Mouse (Mus musculus): Measurements from ENCODE around the gene Mxi1. TPM values are rescaled to one million over a fixed set of nuclear protein-coding genes. Genes with fewer than 3 reads are reported as not detected.

Mxi1 gene
- total RNA-seq, 4 experiments from 2014 or later: 48.9 to 53.6 (median 51.5) TPM

DNA sequence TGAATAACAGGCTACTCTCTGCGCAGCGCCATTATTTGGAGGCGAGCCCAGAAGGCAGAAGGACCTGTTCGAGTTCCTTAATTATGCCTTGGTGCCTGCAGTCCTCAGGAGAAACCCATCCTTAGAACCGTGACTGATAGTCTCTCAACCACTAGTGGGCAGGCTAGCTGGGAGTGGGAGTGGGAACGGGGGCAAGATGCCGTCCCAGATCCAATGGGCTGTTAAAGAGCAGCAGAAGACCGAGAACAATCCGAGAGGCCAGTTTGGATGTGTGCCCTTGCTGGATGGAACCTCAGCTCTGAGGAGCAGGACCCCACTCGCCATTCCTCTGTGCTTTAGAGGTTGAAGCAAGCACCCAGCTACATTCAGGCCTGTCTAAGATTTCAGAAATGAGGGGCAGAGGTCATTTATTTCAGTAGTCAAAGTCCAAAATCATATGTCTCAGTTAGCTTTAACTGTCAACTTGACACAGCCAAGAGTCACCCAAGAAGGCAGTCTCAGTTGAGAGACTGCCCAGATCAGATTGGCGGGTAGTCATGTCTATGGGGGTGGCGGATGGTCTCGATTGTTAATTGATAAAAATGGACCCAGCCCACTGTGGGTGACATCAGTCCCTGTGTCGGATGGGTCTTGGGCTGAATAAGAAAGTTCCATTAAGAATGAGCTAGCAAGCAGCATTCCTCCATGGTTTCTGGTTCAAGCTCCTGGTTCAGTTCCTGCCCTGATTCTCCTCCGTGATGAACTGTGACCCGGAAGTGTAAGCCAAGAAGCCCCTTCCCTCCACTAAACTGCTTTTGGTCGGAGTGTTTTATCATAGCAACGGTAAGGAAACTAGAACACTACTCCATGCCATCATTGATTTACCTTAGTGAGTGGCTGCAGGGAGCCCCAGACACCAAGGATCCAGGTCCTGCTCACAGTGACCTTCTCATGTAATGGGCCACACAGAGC is 112.3 kb downstream of the Mxi1 start:
- DNase-seq (ENCODE audit: low spot score in 2 of 2): no peak

DNA sequence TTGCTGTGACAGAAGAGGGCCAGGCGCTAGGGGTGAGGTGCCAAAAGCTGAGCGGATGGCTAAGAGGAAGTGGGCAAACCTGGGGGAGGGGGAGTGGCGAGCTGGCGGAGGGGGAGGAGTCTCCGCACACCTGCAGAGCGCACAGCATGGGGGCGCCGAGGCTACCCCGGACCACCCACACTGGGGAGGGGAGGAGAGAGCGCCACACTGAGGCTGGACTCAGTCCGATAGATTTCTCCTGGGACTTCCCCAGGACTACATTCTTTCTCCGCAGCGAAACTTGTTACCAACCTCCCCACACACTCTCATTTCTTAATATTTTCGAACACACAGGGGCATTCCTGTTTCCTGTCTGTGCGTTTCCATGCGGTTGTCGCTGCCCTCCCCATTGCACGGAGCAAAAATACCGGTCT is 113.0 kb downstream of the Mxi1 start:
- no peak for DNase-seq (ENCODE audit: low spot score in 2 of 2)

DNA sequence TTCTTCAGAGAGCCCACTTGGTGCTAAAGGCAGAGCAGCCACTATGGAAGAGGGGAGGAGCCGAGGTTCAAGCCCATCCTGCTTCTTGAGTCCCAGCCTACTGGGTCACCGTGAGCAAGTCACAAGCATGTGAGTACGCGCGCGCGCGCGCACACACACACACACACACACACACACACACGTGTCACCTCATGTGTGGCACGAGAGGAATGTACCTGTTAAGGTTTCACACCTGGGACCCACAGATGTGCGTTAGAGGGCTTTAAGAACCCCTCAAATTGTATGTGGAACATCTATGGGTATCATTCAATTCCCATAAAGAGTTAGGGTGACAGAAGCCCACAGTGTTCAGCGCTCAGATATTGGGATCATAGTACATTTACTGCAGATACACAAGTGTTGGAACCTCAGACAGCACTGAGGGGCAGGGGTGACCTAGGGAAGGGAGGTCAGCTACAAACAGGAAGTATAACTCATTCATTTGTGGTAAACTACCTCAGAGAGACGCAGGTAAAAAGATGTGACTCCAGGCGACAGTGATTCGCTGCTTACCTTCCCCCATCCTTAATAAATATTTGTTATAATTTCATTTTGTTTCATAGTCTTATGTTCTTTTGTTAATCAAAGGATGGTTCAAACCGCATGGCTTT is 113.6 kb downstream of the Mxi1 start:
- no peak for DNase-seq (ENCODE audit: low spot score in 2 of 2)

DNA sequence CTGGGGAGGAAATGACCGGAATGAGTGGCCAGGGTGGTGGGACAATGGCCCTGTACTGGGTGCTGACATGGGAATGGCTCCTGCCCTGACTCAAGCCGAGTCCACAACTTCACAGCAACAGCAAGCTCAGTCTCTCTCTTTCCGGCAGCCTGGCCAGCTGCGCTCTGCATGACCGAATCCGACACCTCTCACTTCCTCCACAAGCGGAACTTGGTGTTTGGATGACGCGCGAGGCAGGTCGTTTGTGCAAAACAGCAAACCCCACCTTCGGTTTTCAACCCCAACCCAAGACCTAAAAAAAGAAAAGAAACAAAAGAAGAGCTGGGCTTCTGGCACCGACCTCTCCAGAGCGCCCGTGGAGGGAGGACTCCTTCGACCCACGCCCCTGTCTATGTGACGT is 114.3 kb downstream of the Mxi1 start:
- no peak for DNase-seq (ENCODE audit: low spot score in 2 of 2)

Other genes starting within 250 kb of the Mxi1 start
- 10 to 100 TPM; 17.4 to 25.8 (median 20.8) TPM for gene Add3, start 170.1 kb upstream of the Mxi1 start, total RNA-seq (2022)
- not detected for gene Gm10197, start 61.2 kb downstream of the Mxi1 start, total RNA-seq (2022)
- gene Smndc1, start 80.1 kb downstream of the Mxi1 start, total RNA-seq (2022): 10 to 100 TPM; 27.4 to 32.4 (median 29.6) TPM
- gene Dusp5, start 218.6 kb downstream of the Mxi1 start, total RNA-seq (2022): under 1 TPM; 0.19 to 0.74 (median 0.41) TPM

Data from gastrocnemius, adult 8-10 months (tissue).